Mouse (Mus musculus) bone marrow, adult 2 months (tissue): ENCODE data around the gene Alg2. TPM values are rescaled to one million over a fixed set of nuclear protein-coding genes. Genes with fewer than 3 reads are reported as not detected.

ENCODE experiments used
- H3K27ac ChIP-seq: fragments of 200-500 bp; 2 replicates; pipeline ENCODE4 v1.5.1; 2012; ENCODE audit warnings: low read depth, mild to moderate bottlenecking, control low read depth, inconsistent platforms, low read length; ENCODE audit not compliant: control insufficient read depth, poor library complexity, insufficient read depth
- H3K4me1 ChIP-seq: fragments of 200-500 bp; 2 replicates; pipeline ENCODE4 v1.6.1; 2011; ENCODE audit warnings: low read length; ENCODE audit not compliant: control insufficient read depth, insufficient read depth
- H3K4me3 ChIP-seq: fragments of 200-500 bp; replicated peaks from 2 replicates; pipeline ENCODE3; 2011; ENCODE audit warnings: mild to moderate bottlenecking, low read depth, low read length, control low read depth; ENCODE audit not compliant: control insufficient read depth
- CTCF ChIP-seq: fragments of 200-500 bp; IDR thresholded peaks from 2 replicates; pipeline ENCODE4 v1.5.1; 2011; ENCODE audit warnings: low read length, control low read depth; ENCODE audit not compliant: control insufficient read depth, insufficient read depth
- POLR2A ChIP-seq: fragments of 200-500 bp; IDR thresholded peaks from 2 replicates; pipeline ENCODE4 v1.6.1; 2011; ENCODE audit warnings: low read depth, mild to moderate bottlenecking, control low read depth, low read length, borderline replicate concordance; ENCODE audit not compliant: control insufficient read depth
- whole genome bisulfite sequencing: fragments of 180-500 bp; shearing (Covaris S2); methylation state at CpG from one replicate; pipeline ENCODE4 v1.1.7; 2018; 5-methylcytosine and 5-hydroxymethylcytosine counted together
- polyA plus RNA-seq: library from polyadenylated mRNA; stranded (reverse); fragments of >200 nt; gene quantifications from 2 replicates; pipeline ENCODE4 v1.2.4, GENCODE M21; 2011; ENCODE audit warnings: low replicate concordance; ENCODE audit not compliant: missing spikeins, insufficient read depth, insufficient read length

Gene Alg2
- polyA plus RNA-seq, result 3.9 and 13.1 TPM in 2 replicates

DNA sequence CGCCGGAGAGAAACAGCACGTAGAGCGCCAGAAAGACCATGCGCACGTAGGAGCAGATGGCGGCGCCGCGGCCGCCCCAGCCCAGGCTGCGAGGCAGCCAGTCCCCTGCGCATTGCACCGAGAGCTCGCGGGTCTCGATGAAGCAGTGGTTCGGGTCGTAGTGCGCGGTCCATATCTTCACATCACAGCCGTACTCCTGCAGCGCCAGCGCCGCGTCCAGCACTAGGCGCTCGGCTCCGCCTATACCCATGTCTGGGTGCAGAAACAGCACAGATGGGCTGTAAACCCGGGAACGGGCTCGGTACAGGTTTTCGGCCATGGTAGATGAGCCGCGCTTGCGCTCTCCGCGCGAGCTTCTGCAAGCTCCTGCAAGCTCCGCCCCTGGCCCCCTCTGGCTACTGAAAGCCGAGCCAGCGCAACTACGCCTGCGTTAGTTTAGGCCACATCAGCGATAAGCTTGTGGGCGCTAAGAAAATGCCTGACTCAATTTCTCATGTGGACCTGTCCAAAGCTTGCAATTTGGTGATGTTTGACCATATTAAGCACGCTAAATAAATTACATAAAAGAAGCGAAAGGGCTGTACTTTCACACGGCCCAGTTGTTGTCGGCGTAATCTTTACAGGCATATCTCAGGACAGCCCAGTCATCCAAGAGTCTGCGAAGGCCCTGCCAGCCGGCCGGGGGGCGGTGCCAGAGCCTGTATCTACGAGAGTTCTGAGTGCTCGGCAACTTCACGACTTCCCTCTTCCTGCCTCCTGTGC lies at the start of gene Alg2, which contains the start of gene Sec61b:
TSS of gene Alg2 (minus strand) at position 366 of the 762 bp plus-strand sequence.
TSS of gene Sec61b (plus strand) at position 691 of the 762 bp plus-strand sequence.
- Histone ChIP-seq H3K4me1 (no peaks in the 10 kb centered on the region), H3K4me3 (peak within 1 kb of the TSS; percentile 92), H3K27ac (peak within 1 kb of the TSS; percentile 80)
- 0% methylated on average over 58 of the region's 58 CpGs for WGBS
- TF ChIP-seq CTCF (no peak), POLR2A (peak; percentile 73; the same call in 1 of the 2 replicates)

- TF ChIP-seq POLR2A, result no peak
- TF ChIP-seq CTCF, result no peak
- no peak overlapping the region for H3K4me3 ChIP-seq
- 63% methylated on average over 6 of the region's 6 CpGs for WGBS
- H3K27ac ChIP-seq, result no peak overlapping the region
- H3K4me1 ChIP-seq, result no peaks in the 10 kb centered on the region
Measured at GRCm38 (mm10) chr4:47521884-47522605, 47.9 kb upstream of the Alg2 start.

DNA sequence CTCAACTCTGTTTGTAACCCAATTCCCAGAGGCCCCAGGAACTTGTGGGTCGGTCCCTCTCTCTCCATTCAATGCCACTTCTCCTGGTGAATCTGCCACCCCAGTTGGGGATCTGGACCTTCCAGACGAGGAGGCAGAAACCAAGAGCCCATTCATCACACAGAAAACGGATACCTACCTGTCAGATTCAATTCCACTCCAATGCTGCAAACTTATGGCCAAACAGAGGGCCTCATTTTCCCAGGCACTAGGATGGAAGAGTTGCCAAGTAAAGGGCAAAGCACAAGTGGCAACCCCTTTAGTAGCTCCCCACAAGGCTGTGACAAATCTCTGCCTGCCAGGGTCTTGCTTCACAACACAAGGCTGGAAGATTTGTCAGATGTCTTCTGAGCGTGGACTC lies 45.9 kb upstream of the Alg2 start:
- H3K4me1 ChIP-seq, result no peaks in the 10 kb centered on the region
- TF ChIP-seq POLR2A (no peak), CTCF (no peak)
- H3K27ac ChIP-seq, result no peak overlapping the region
- 66% methylated on average over 4 of the region's 4 CpGs for WGBS
- no peak overlapping the region for H3K4me3 ChIP-seq

- no peak overlapping the region for H3K27ac ChIP-seq
- 69% methylated on average over 12 of the region's 12 CpGs for WGBS
- no peak overlapping the region for H3K4me3 ChIP-seq
- TF ChIP-seq CTCF (no peak), POLR2A (no peak)
- no peaks in the 10 kb centered on the region for H3K4me1 ChIP-seq
Measured at GRCm38 (mm10) chr4:47518551-47519181, 44.5 kb upstream of the Alg2 start.

DNA sequence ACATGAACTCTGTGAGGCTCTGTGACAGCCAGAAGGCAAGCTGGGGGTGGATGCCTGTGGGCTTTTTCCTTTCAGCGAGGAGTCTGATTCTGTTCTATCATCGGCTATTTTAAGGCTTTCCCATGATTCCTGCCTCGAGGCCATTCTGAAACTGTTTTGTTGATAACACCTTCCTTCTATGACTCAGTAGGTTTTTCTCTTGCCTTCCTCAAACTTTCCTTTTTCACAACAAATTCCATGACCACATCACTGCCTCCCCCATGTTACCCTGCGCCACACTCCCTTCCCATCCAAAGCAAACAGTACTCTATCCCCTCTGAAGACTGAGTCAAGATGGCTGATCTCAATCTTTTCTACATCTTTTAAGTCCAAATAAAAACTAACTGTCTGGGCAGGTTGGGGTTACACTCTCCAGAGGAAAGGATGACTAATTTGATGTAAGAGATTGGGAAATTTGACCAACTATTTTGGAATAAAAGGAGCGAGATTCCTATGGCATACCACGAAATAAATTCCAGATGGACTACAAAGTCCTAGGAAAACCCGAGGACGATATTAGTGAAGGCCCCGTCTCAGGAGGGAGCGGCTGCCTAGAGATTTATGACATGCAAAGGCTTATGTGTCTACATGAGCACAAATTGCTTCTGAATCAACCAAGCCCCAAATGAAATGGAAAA lies 30.8 kb upstream of the Alg2 start:
- Histone ChIP-seq H3K4me1 (no peaks in the 10 kb centered on the region), H3K27ac (no peak overlapping the region), H3K4me3 (no peak overlapping the region)
- 75% methylated on average over 10 of the region's 10 CpGs for WGBS
- TF ChIP-seq POLR2A, result no peak
- no peak for TF ChIP-seq CTCF

- H3K4me3 ChIP-seq, result no peak overlapping the region
- TF ChIP-seq CTCF (no peak), POLR2A (no peak)
- no peaks in the 10 kb centered on the region for H3K4me1 ChIP-seq
- 70% methylated on average over 6 of the region's 6 CpGs for WGBS
- no peak overlapping the region for H3K27ac ChIP-seq
Measured at GRCm38 (mm10) chr4:47503045-47503444, 28.9 kb upstream of the Alg2 start.

DNA sequence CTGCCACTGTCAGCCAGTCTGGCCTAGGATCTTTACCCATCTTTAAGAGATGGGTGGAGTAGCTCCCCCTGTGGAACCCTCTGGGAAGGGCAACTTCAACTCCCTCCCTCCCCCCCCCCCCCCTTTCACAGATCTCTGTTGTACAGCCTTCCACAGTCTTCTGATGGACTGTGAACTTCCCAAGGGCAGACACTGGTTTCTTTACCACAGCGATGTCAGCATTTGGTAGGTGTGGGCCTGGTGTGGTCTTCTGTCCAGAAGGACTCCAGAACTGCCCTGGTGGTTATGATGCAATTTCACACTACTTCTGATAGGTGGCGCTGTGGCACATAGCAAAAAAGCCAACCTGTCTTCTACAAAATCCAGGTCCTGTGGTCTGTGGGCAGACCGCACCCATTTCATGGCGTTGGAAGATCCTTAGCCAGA lies 28.4 kb upstream of the Alg2 start:
- TF ChIP-seq CTCF, result peak; percentile 64
- TF ChIP-seq POLR2A, result no peak
- 14% methylated on average over 4 of the region's 4 CpGs for WGBS
- Histone ChIP-seq H3K4me3 (no peak overlapping the region), H3K4me1 (no peaks in the 10 kb centered on the region), H3K27ac (no peak overlapping the region)
